Mouse (Mus musculus) kidney, embryonic 14.5 days (tissue): Measurements from ENCODE around the gene Adcy1. TPM values are rescaled to one million over a fixed set of nuclear protein-coding genes. Genes with fewer than 3 reads are reported as not detected.

Experiments used
- ATAC-seq: fragments of 200-750 bp; cut with Nextera tagmentation; 2 replicates; pipeline ENCODE4 v1.8.0; 2017; ENCODE audit warnings: moderate number of reproducible peaks, mild to moderate bottlenecking, moderate TSS enrichment, moderate library complexity; ENCODE audit not compliant: low FRiP score, low TSS enrichment
- H3K27ac ChIP-seq: fragments of 300-500 bp; sonication (generic); 2 replicates; pipeline ENCODE4 v1.5.1; 2014; ENCODE audit warnings: low read depth, mild to moderate bottlenecking, low read length, moderate library complexity, mixed read lengths
- H3K27me3 ChIP-seq: fragments of 300-500 bp; sonication (generic); 2 replicates; pipeline ENCODE4 v1.6.1; 2014; ENCODE audit warnings: mild to moderate bottlenecking, low read length; ENCODE audit not compliant: control insufficient read depth, insufficient read depth
- H3K36me3 ChIP-seq: fragments of 300-500 bp; sonication (generic); 2 replicates; pipeline ENCODE4 v1.6.1; 2014; ENCODE audit warnings: low read length, mixed read lengths; ENCODE audit not compliant: control insufficient read depth, insufficient read depth
- H3K4me1 ChIP-seq: fragments of 300-500 bp; sonication (generic); 2 replicates; pipeline ENCODE4 v1.6.1; 2014; ENCODE audit warnings: low read length, mixed read lengths; ENCODE audit not compliant: control insufficient read depth, insufficient read depth
- H3K4me2 ChIP-seq: fragments of 300-500 bp; sonication (generic); replicated peaks from 2 replicates; pipeline ENCODE4 v1.6.1; 2014; ENCODE audit warnings: low read depth, mild to moderate bottlenecking, low read length
- H3K4me3 ChIP-seq: fragments of 300-500 bp; sonication (generic); 2 replicates; pipeline ENCODE4 v1.5.1; 2014; ENCODE audit warnings: mild to moderate bottlenecking, low read length
- H3K9ac ChIP-seq: fragments of 300-500 bp; sonication (generic); 2 replicates; pipeline ENCODE4 v1.6.1; 2014; ENCODE audit warnings: low read depth, mild to moderate bottlenecking, low read length, moderate library complexity
- H3K9me3 ChIP-seq: fragments of 300-500 bp; sonication (generic); 2 replicates; pipeline ENCODE4 v1.6.1; 2016; ENCODE audit warnings: low read length; ENCODE audit not compliant: control insufficient read depth
- WGBS: fragments of 180-500 bp; shearing (Covaris S2); extraction: QIAGEN DNeasy Blood & Tissue Kit; methylation state at CpG from one replicate; pipeline ENCODE4 v1.1.7; 2014; 5-methylcytosine and 5-hydroxymethylcytosine counted together
- polyA plus RNA-seq: library from polyadenylated mRNA; unstranded; fragments of >200 nt; fragmentation: Nextera tagmentation; extraction: Ambion mirVana; gene quantifications from 2 replicates; pipeline ENCODE4 v1.2.1, GENCODE M21; 2014

Gene Adcy1
- polyA plus RNA-seq, 1 experiment from 2014 or later, result 2.3 TPM

GRCm38 (mm10) chr11:7064484-7065185 is 1.3 kb downstream of the Adcy1 start:
- H3K9me3 ChIP-seq, result no peaks in the 10 kb centered on the region
- H3K4me3 ChIP-seq, result peak overlapping the region; percentile 52
- peaks cover 2% of the 10 kb centered on the region; the same call in 1 of the 2 replicates for H3K4me1 ChIP-seq
- 4% methylated on average over 26 of the region's 26 CpGs for WGBS
- H3K27me3 ChIP-seq, result peaks cover 49% of the 10 kb centered on the region
- H3K27ac ChIP-seq, result no peak overlapping the region
- no peaks in the 10 kb centered on the region for H3K36me3 ChIP-seq
- peak overlapping the region; percentile 89 for H3K4me2 ChIP-seq
- 0 out of 2 replicates have a peak, but pooled peaks have one; percentile 8 for ATAC-seq
- no peak overlapping the region for H3K9ac ChIP-seq

- Histone ChIP-seq H3K9me3 (no peaks in the 10 kb centered on the region), H3K4me3 (no peak overlapping the region), H3K27ac (no peak overlapping the region), H3K36me3 (no peaks in the 10 kb centered on the region), H3K4me1 (peaks cover 2% of the 10 kb centered on the region; the same call in 1 of the 2 replicates), H3K27me3 (peaks cover 49% of the 10 kb centered on the region), H3K9ac (no peak overlapping the region), H3K4me2 (no peak overlapping the region; the same call in 1 of the 2 replicates)
- 17% methylated on average over 4 of the region's 4 CpGs for whole genome bisulfite sequencing
- ATAC-seq, result no peak
Measured at GRCm38 (mm10) chr11:7065388-7065787, 2.1 kb downstream of the Adcy1 start.

- H3K27ac ChIP-seq, result no peak overlapping the region
- no peaks in the 10 kb centered on the region for H3K36me3 ChIP-seq
- ATAC-seq, result no peak
- H3K9me3 ChIP-seq, result no peaks in the 10 kb centered on the region
- no peak overlapping the region for H3K9ac ChIP-seq
- WGBS, result 59% methylated on average over 5 of the region's 5 CpGs
- peaks cover 44% of the 10 kb centered on the region for H3K27me3 ChIP-seq
- H3K4me1 ChIP-seq, result peaks cover 2% of the 10 kb centered on the region; the same call in 1 of the 2 replicates
- no peak overlapping the region for H3K4me3 ChIP-seq
- H3K4me2 ChIP-seq, result no peak overlapping the region
Measured at GRCm38 (mm10) chr11:7065876-7066275, 2.6 kb downstream of the Adcy1 start.

GRCm38 (mm10) chr11:7067263-7067662 is 4.0 kb downstream of the Adcy1 start:
- Histone ChIP-seq H3K36me3 (no peaks in the 10 kb centered on the region), H3K4me1 (peaks cover 9% of the 10 kb centered on the region; the same call in 1 of the 2 replicates), H3K4me2 (no peak overlapping the region), H3K27ac (no peak overlapping the region), H3K27me3 (peaks cover 31% of the 10 kb centered on the region), H3K4me3 (no peak overlapping the region), H3K9me3 (no peaks in the 10 kb centered on the region), H3K9ac (no peak overlapping the region)
- 69% methylated on average over 4 of the region's 4 CpGs for whole genome bisulfite sequencing
- ATAC-seq, result no peak

GRCm38 (mm10) chr11:7068479-7069235 is 5.4 kb downstream of the Adcy1 start:
- Histone ChIP-seq H3K27ac (no peak overlapping the region), H3K9me3 (no peaks in the 10 kb centered on the region), H3K4me2 (no peak overlapping the region), H3K4me3 (no peak overlapping the region), H3K27me3 (peaks cover 22% of the 10 kb centered on the region), H3K36me3 (no peaks in the 10 kb centered on the region), H3K4me1 (peaks cover 9% of the 10 kb centered on the region; the same call in 1 of the 2 replicates), H3K9ac (no peak overlapping the region)
- ATAC-seq, result no peak
- WGBS, result 86% methylated on average over 12 of the region's 12 CpGs

- H3K4me3 ChIP-seq, result no peak overlapping the region
- no peak for ATAC-seq
- WGBS, result 89% methylated on average over 4 of the region's 4 CpGs
- no peak overlapping the region for H3K9ac ChIP-seq
- no peaks in the 10 kb centered on the region for H3K36me3 ChIP-seq
- H3K27me3 ChIP-seq, result peaks cover 11% of the 10 kb centered on the region
- H3K4me1 ChIP-seq, result 0 out of 2 replicates have a peak, but pooled peaks cover 6% of the 10 kb centered on the region
- no peaks in the 10 kb centered on the region for H3K9me3 ChIP-seq
- H3K4me2 ChIP-seq, result no peak overlapping the region
- no peak overlapping the region for H3K27ac ChIP-seq
Measured at GRCm38 (mm10) chr11:7069762-7070161, 6.5 kb downstream of the Adcy1 start.

- no peaks in the 10 kb centered on the region for H3K9me3 ChIP-seq
- no peaks in the 10 kb centered on the region for H3K27me3 ChIP-seq
- 40% methylated on average over 6 of the region's 6 CpGs for WGBS
- H3K9ac ChIP-seq, result no peak overlapping the region
- H3K27ac ChIP-seq, result no peak overlapping the region
- H3K4me1 ChIP-seq, result 0 out of 2 replicates have a peak, but pooled peaks cover 6% of the 10 kb centered on the region
- H3K4me3 ChIP-seq, result no peak overlapping the region
- ATAC-seq, result peak; percentile 53; the same call in 1 of the 2 replicates
- H3K36me3 ChIP-seq, result no peaks in the 10 kb centered on the region
- H3K4me2 ChIP-seq, result no peak overlapping the region
Measured at GRCm38 (mm10) chr11:7071617-7072016, 8.3 kb downstream of the Adcy1 start.

GRCm38 (mm10) chr11:7073556-7073955 is 10.3 kb downstream of the Adcy1 start:
- Histone ChIP-seq H3K27ac (no peak overlapping the region), H3K4me3 (no peak overlapping the region), H3K9ac (no peak overlapping the region), H3K4me2 (no peak overlapping the region), H3K9me3 (no peaks in the 10 kb centered on the region), H3K36me3 (no peaks in the 10 kb centered on the region), H3K4me1 (0 out of 2 replicates have a peak, but pooled peaks cover 6% of the 10 kb centered on the region), H3K27me3 (no peaks in the 10 kb centered on the region)
- WGBS, result 90% methylated on average over 3 of the region's 3 CpGs
- ATAC-seq, result no peak

- H3K4me3 ChIP-seq, result no peak overlapping the region
- WGBS, result 62% methylated on average over 3 of the region's 3 CpGs
Measured at GRCm38 (mm10) chr11:7076510-7076909, 13.2 kb downstream of the Adcy1 start.

More at GRCm38 (mm10) chr11:7076510-7076909, 13.2 kb downstream of the Adcy1 start:
- no peaks in the 10 kb centered on the region for H3K9me3 ChIP-seq
- H3K27me3 ChIP-seq, result no peaks in the 10 kb centered on the region
- no peak overlapping the region for H3K4me2 ChIP-seq
- H3K4me1 ChIP-seq, result 0 out of 2 replicates have a peak, but pooled peaks cover 5% of the 10 kb centered on the region
- ATAC-seq, result no peak
- no peaks in the 10 kb centered on the region for H3K36me3 ChIP-seq
- H3K27ac ChIP-seq, result no peak overlapping the region
- no peak overlapping the region for H3K9ac ChIP-seq
